Mouse (Mus musculus) CD4-positive, CD25-positive, alpha-beta regulatory T cell, adult 4 months (primary cell): ENCODE measurements around the gene Gm33815. TPM values are rescaled to one million over a fixed set of nuclear protein-coding genes. Genes with fewer than 3 reads are reported as not detected.
"Not testable (repeated sequence)": the region's sequence is repeated elsewhere in the genome, so short reads cannot be mapped to it uniquely, and the experiment has no call there.

Source experiments
- ATAC-seq: one replicate; pipeline ENCODE4 v1.8.0; 2017
- polyA plus RNA-seq, 2 experiments: library from polyadenylated mRNA; unstranded; fragments of 100-300 nt; shearing (Covaris generic); gene quantifications; one replicate each; pipeline ENCODE4 v1.2.1; 2017

Gm33815 gene
- not detected for polyA plus RNA-seq

- not testable (repeated sequence) for ATAC-seq
These were observed at the start of gene Gm33815 for GRCm38 (mm10) chrY:69320832-69321231. Gm33815 (plus strand) TSS chrY:69321132.
